Mouse (Mus musculus) liver, adult 2 months (tissue): ENCODE data around the gene Esrra. TPM values are rescaled to one million over a fixed set of nuclear protein-coding genes. Genes with fewer than 3 reads are reported as not detected.
"Not testable (repeated sequence)": the region's sequence is repeated elsewhere in the genome, so short reads cannot be mapped to it uniquely, and the experiment has no call there.

ENCODE experiments used
- DNase-seq: peaks from one replicate; pipeline ENCODE4 v3.0.0-alpha.2; 2011; ENCODE audit warnings: low read depth, low spot score; ENCODE audit errors: extremely low read depth
- H3K27ac ChIP-seq: fragments of 200-500 bp; replicated peaks from 2 replicates; pipeline ENCODE4 v1.5.1; 2012; ENCODE audit warnings: low read depth, mild to moderate bottlenecking, control low read depth, inconsistent platforms, low read length; ENCODE audit not compliant: insufficient read depth
- H3K27me3 ChIP-seq: fragments of 200-500 bp; 2 replicates; pipeline ENCODE4 v1.6.1; 2012; ENCODE audit warnings: mild to moderate bottlenecking, moderate library complexity, low read length, inconsistent platforms; ENCODE audit not compliant: control insufficient read depth, insufficient read depth
- H3K36me3 ChIP-seq: fragments of 200-500 bp; 2 replicates; pipeline ENCODE4 v1.6.1; 2012; ENCODE audit warnings: low read length, inconsistent platforms; ENCODE audit not compliant: control insufficient read depth, insufficient read depth
- H3K4me1 ChIP-seq: fragments of 200-500 bp; 2 replicates; pipeline ENCODE4 v1.6.1; 2011; ENCODE audit warnings: low read length; ENCODE audit not compliant: control insufficient read depth, insufficient read depth
- H3K4me3 ChIP-seq: fragments of 200-500 bp; 2 replicates; pipeline ENCODE4 v1.5.1; 2011; ENCODE audit warnings: low read depth, mild to moderate bottlenecking, control low read depth, low read length, moderate library complexity; ENCODE audit not compliant: insufficient read depth
- H3K79me2 ChIP-seq: fragments of 200-500 bp; 2 replicates; pipeline ENCODE4 v1.6.1; 2012; ENCODE audit warnings: inconsistent platforms, mild to moderate bottlenecking, low read length, moderate library complexity; ENCODE audit not compliant: control insufficient read depth, insufficient read depth
- H3K9ac ChIP-seq: fragments of 200-500 bp; 2 replicates; pipeline ENCODE4 v1.6.1; 2012; ENCODE audit warnings: low read depth, mild to moderate bottlenecking, control low read depth, inconsistent platforms, low read length
- CTCF ChIP-seq: fragments of 200-500 bp; IDR thresholded peaks from 2 replicates; pipeline ENCODE4 v1.5.1; 2011; ENCODE audit warnings: low read depth, low read length, control low read depth
- POLR2A ChIP-seq: fragments of 200-500 bp; IDR thresholded peaks from 2 replicates; pipeline ENCODE4 v1.6.1; 2011; ENCODE audit warnings: low read length, control low read depth; ENCODE audit not compliant: insufficient read depth; ENCODE audit errors: extremely low read depth
- WGBS: fragments of 180-500 bp; shearing (Covaris S2); methylation state at CpG from one replicate; pipeline ENCODE4 v1.1.7; 2018; 5-methylcytosine and 5-hydroxymethylcytosine counted together
- polyA plus RNA-seq: library from polyadenylated mRNA; depleted of rRNA; stranded (reverse); fragments of >200 nt; gene quantifications from 2 replicates; pipeline ENCODE4 v1.2.3, GENCODE M21; 2012
- total RNA-seq: library from RNA; depleted of rRNA; stranded (reverse); fragments of >200 nt; gene quantifications from 2 replicates; pipeline ENCODE4 v1.2.3, GENCODE M21; 2014

Gene Esrra
- total and polyA plus RNA-seq, 2 experiments, result 25.9 to 40.6 TPM

DNA sequence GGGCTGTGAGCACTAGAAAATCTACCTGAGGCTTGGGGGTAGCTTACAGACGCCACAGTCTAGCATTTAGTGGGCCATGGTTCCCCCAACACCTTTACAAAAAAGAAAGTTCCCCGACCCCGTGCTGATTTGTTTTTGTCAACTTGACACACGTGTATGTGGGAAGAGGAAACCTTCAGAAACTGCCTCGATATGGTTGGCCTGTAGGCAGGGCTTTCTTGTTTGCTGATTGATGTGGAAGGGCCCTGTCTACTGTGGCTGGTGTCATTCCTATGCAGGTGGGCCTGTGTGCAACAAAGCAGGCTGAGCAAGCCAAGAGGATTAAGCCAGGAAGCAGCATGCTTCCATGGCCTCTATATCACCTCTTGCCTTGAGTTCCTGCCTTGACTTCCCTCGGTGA, 8.6 kb downstream of the Esrra start:
- no peak overlapping the region for H3K4me3 ChIP-seq
- H3K27ac ChIP-seq, result no peak overlapping the region
- peaks cover 14% of the 10 kb centered on the region; the same call in 1 of the 2 replicates for H3K79me2 ChIP-seq
- no peak overlapping the region for H3K9ac ChIP-seq
- H3K27me3 ChIP-seq, result no peaks in the 10 kb centered on the region
- DNase-seq, result no peak
- peaks cover 9% of the 10 kb centered on the region; the same call in 1 of the 2 replicates for H3K36me3 ChIP-seq
- 80% methylated on average over 6 of the region's 6 CpGs for WGBS
- TF ChIP-seq POLR2A (no peak), CTCF (no peak)
- peaks cover 10% of the 10 kb centered on the region for H3K4me1 ChIP-seq

DNA sequence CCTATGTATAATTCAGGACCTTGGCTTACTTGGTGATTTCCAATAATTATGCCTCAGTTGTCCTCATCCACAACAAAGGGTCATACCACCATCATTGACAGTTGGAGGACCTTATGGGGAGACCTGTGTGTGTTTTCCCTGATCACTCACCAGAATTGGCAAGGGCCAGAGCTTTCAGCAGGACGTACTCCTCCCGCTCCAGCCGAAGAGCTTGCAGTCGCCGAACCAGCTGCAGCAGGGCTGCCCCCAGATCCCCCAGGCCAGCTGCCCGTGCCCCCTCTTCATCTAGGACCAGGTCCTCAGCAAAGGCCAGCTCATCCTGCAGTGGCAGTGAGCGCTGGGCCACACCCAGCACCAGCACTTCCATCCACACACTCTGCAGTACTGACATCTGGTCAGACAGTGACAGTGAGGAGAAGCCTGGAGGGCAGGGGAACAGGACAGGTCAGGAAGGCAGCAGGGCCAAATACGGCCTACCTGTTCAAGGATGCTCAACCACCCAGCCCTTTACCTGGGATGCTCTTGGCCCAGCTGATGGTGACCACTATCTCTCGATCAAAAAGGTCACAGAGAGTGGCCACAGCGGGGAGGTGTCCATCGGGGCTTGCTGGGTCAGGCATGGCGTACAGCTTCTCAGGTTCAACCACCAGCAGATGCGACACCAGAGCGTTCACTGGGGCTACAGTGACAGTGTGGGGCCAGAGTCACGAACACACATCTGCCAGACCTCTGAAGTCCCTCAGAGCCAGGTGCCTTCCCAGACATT, 9.2 kb downstream of the Esrra start:
- Histone ChIP-seq H3K79me2 (peaks cover 14% of the 10 kb centered on the region; the same call in 1 of the 2 replicates), H3K9ac (no peak overlapping the region), H3K4me1 (peaks cover 13% of the 10 kb centered on the region), H3K27me3 (no peaks in the 10 kb centered on the region), H3K36me3 (peaks cover 9% of the 10 kb centered on the region; the same call in 1 of the 2 replicates), H3K27ac (no peak overlapping the region), H3K4me3 (no peak overlapping the region)
- 90% methylated on average over 15 of the region's 15 CpGs for WGBS
- DNase-seq, result no peak
- no peak for TF ChIP-seq POLR2A
- no peak for TF ChIP-seq CTCF

DNA sequence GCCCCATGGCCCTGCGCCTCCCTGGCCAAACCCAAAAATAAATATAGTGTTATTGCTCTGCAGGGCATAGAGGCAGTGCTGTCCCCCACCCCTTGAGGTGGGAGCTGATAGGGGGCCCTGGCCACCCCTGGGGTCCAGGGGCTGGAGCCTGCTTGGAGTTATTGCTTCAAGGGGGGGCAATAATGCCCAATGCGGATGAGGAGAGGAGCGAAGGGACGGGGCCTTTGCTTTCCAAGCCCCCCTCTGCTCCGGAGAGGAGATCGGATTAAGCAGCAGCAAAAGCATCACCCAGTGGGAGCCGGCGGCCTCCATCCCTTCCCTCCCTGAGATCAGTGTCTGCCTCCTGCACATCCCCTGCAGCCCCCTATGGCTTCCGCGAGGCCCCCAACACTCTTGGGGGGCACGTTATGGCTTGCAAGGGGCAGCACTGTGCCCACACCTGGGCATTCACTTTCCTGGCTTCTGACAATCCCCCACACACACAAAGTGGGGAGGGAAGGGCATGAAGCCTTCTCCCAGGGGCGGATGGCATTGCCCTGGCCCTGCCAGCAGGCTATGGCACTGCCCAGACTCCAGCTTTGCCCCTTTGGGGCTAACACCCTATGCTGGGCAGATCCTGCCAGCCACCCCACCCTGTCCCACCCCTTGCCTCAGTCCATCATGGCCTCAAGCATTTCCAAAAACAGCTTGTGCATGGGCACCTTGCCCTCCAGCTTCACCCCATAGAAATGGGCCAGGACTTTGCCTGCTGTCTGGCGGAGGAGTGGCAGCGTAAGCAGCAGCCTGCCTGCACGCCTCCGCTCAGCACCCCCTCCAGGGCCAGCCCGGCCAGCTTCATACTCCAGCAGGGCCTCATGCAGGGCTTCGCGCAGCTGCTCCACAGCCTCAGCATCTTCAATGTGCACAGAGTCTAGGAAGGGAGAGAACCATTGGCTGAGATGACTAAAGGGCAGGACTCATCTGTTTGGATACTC, 10.2 kb downstream of the Esrra start:
- 85% methylated on average over 19 of the region's 19 CpGs for WGBS
- TF ChIP-seq POLR2A (no peak), CTCF (no peak)
- no peaks in the 10 kb centered on the region for H3K27me3 ChIP-seq
- H3K4me1 ChIP-seq, result peaks cover 12% of the 10 kb centered on the region
- no peak overlapping the region for H3K9ac ChIP-seq
- H3K36me3 ChIP-seq, result peaks cover 16% of the 10 kb centered on the region; the same call in 1 of the 2 replicates
- no peak overlapping the region for H3K27ac ChIP-seq
- DNase-seq, result no peak
- H3K4me3 ChIP-seq, result no peak overlapping the region
- H3K79me2 ChIP-seq, result peaks cover 11% of the 10 kb centered on the region; the same call in 1 of the 2 replicates

DNA sequence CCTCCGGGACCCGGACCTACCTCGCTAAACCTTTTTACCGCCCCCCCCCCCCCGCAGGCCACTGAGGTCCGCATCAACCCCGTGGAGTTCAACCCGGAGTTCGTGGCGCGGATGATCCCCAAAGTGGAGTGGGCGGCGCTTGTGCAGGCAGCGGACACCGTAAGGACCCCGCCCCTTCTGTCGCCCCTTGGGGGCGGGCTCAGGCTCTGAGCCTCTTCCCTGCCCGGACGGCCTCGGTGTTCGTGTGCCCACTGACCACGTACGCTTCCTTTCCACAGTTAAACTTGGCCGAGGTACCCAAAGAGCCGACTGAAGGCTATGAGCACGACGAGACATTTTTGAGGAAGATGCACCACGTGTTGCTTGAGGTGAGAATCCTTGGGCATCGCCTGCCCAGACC, 11.3 kb downstream of the Esrra start:
- Histone ChIP-seq H3K9ac (peak overlapping the region; percentile 76), H3K4me3 (peak overlapping the region; percentile 86), H3K36me3 (peaks cover 17% of the 10 kb centered on the region; the same call in 1 of the 2 replicates), H3K4me1 (peaks cover 17% of the 10 kb centered on the region), H3K27ac (peak overlapping the region; percentile 96)
- peak; percentile 36 for DNase-seq
- H3K79me2 ChIP-seq, H3K27me3 ChIP-seq: not testable (repeated sequence)
- WGBS, result under 1% methylated on average over 30 of the region's 30 CpGs

DNA sequence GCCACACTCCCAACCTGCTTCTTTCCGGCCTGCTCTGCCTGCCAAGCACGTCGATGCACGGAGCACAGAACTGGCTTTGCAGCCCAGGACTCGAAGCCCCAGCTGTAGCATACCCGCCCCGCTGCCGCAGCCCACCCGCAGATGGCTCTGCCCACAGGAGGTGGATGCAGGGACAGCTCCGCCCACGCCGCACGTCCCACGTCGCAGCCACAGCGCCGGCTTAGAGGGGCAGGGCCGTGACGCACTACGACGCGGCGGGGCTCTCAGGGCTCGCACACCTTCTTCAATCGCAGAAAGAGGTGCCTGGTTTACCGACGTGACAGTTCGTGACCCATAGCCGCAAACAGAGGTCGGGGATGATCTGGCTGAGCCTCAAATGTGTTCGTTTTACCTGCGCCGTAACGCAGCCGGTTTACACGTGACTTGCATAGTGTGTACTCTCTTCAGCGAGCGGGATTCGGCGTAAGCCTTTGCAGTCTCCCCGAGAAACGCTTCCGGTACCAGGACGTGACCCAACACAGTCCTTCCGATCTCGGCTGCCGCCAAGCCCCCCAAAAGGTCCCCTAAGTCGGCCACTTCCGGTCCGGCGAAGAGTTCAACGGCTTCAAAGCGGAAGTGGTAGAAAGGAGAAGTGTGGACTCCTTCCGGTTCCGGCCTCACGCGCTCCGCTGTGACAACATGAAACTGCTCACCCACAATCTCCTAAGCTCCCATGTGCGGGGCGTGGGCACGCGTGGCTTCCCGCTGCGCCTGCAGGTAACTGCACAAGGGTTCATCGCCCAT, 11.9 kb downstream of the Esrra start, which contains the start of the genes Trmt112 and Prdx5:
TSS of gene Trmt112 (plus strand) at position 192 of the 783 bp plus-strand sequence.
TSS of gene Prdx5 (minus strand) at position 600 of the 783 bp plus-strand sequence.
- H3K4me1 ChIP-seq, result peaks cover 19% of the 10 kb centered on the region
- peaks cover 6% of the 10 kb centered on the region; the same call in 1 of the 2 replicates for H3K79me2 ChIP-seq
- WGBS, result under 1% methylated on average over 65 of the region's 65 CpGs
- TF ChIP-seq CTCF (no peak), POLR2A (peak; percentile 95)
- H3K27ac ChIP-seq, result peak within 1 kb of the TSS; percentile 96
- peak within 1 kb of the TSS; percentile 76 for H3K9ac ChIP-seq
- peak; percentile 85 for DNase-seq
- no peaks in the 10 kb centered on the region for H3K27me3 ChIP-seq
- H3K36me3 ChIP-seq, result peaks cover 17% of the 10 kb centered on the region; the same call in 1 of the 2 replicates
- peak within 1 kb of the TSS; percentile 86 for H3K4me3 ChIP-seq
